Mouse (Mus musculus): Measurements from ENCODE around the gene Prex1.

The Prex1 gene

DNA sequence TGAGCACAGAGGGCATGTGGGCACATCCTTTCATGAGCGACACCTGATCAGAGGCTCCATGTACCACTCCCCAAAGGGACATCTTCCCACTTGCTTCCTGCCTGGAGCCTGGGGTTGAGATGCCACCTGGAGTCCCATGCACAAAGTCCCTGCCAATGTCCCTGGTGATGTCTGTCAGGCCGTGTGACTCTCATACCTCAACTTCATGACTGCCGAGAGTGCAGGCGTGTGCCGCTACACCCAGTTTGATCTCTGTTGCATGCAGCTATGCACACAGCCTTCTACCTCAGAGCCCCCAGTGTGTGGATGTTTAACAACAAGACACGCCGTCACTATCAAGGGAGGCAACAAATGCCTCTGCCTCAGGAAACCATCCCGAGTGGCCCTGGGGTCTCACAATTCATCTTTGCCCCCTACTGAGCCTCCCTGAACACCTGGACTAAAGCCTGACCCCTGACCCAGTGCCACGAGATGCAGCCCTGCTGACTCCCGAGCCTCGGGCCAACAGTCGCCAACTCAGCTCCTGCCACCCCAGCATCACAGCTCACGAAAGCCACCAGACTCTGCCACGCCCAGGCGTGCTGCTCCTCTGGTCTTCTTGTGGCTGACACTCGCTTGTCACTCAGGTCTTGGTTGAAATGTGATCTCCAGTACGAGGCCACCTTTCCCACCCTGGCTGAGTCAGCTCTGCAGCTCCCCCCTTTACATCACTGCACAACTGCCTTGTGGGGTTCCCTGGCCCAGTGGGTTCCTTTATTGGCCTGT lies 107.0 kb downstream of the Prex1 start:
- no peak for DNase-seq (ENCODE audit: low spot score in 2 of 2)

DNA sequence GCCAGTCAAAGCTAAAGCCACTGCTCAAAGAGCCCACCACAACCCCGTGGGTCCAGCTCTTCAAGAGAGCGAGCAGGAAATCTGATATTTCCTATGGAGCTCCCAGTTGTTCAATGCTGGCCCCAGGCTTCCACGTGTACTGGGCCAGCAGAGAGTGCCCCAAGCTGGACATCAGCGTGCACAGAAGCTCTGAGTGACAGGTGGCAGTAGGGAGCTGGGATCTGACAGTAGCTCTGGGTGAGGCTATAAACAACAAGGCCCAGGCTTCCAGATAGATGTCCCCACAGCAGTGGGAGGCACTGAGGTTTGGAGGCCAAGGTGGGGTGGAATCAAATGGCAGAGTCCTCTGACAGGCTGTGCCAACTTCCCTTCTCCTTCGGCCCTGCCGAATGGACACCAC lies 107.6 kb downstream of the Prex1 start:
- DNase-seq (ENCODE audit: low spot score in 2 of 2), result no peak

DNA sequence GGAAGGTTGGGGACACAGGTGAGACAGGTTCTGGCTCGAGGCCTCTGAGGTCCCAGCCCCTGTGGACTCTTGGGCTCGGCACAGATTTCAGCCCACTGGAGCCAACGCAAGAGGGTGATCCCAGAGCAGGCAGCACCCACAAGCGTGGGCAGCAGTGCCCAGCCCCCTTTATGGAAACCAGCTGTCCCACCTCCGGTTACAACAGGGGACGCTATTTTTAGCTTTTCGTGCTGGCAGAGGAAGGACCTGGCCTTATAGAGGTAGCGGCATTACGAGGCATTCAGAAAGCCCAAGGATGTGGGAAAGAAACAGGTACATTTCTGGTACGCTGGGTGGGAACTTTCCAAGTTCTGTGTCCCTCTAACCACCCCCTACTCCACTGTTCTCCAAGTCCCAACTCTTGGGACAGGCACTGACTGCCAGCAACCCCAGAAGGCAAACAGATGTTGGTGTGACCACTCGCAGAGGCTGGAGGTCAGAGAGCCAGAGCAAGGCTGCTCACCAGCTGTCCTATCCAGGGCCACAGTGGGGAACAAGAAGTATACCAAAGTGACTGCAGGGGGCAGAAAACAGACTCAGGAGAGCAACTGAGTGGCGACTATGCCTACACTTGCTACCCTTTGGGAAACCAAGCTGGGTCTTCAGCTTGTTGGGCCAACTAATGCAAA lies 108.3 kb downstream of the Prex1 start:
- DNase-seq (ENCODE audit: low spot score in 2 of 2), result peak in 1 of 2 experiments; percentile 47

DNA sequence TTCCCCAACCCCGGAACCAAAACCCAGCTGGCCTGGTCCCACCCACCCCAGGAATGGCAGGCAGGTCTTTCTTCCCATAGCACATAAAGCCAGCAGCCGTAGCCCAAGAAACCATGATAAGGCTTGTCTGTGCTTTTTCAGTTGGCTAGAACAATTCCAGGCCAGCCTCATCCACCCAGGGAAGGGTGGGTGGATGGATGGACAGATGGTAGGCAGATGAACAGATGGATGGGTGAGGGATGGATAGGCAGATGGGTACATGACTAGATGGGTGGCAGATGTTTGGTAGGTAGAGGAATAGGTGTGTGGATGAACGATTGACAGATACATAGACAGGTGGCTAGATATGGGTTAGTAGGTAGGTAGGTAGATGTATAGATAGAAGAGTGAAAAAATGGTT lies 110.7 kb downstream of the Prex1 start:
- DNase-seq (ENCODE audit: low spot score in 2 of 2), result no peak

DNA sequence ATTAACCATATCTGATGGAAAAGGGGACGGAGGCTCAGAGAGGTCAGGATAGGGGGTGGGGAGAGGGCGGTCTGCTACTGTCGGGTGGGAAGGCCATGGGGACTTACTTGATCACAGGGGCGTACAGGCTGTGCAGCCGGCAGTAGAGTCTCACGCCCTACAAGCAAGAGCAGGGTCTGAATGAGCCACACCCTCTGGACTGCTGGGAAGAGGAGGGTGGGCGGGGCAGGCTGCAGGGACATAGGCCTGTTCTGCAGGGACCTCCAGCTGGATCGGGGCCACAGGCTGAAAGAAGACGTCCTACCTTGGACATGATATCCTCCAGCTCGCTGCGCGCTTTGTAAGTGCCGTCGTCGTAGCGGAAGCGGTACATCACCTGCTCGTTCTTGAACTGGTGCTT lies 112.2 kb downstream of the Prex1 start:
- DNase-seq (ENCODE audit: low spot score in 2 of 2), result no peak

DNA sequence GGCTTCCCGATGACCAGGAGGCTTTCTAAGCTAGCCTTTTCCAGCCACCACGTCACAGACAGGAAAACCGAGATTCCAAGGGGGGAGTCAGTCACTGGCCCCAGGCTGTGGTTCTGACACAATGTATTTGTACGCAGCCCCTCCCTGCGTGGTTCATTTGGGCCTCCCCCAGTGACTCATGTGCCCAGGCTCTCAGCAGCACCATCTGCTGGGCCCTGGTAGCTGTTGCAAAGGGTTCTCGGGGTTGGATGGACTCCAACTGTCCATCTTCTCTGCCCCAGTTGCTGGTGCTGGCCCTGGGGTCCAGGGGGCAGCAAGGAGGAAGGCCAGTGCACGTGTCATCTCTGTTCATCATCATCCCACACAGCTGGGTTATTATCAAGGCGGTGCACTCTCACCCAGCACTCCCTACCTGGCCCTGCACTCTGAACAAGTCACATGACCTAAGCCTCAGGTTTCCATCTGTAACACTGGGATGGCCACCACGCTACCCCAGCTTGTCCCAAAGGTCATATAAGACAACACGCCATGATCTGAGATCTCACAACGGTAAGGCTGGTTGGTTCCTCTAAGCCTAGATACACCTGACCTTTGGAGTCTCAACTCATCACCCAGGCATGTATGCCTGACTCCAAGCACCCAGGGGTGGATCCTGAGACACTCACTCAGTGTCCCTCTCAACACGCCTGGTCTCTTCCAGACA lies 115.0 kb downstream of the Prex1 start:
- DNase-seq (ENCODE audit: low spot score in 2 of 2), result no peak

DNA sequence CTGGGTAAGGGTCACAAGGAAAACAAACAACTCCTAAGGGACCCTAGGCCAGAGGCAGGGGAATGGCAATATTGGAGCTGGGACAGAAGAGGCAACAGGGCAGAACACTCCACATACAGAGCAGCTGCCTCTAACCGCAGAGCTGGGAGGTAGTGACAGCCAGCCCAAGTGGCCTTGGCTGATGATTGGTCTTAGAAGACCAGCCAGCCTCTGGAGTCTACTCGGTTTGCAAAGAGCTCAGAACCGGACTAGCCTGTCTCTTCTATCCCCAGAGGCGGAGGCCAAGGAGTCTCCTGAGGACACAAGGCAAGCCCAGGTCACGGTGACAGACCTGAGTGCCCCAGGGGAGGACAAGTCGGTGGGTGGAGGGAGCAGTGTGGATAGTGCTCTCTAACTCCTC lies 115.9 kb downstream of the Prex1 start:
- DNase-seq (ENCODE audit: low spot score in 2 of 2), result no peak

DNA sequence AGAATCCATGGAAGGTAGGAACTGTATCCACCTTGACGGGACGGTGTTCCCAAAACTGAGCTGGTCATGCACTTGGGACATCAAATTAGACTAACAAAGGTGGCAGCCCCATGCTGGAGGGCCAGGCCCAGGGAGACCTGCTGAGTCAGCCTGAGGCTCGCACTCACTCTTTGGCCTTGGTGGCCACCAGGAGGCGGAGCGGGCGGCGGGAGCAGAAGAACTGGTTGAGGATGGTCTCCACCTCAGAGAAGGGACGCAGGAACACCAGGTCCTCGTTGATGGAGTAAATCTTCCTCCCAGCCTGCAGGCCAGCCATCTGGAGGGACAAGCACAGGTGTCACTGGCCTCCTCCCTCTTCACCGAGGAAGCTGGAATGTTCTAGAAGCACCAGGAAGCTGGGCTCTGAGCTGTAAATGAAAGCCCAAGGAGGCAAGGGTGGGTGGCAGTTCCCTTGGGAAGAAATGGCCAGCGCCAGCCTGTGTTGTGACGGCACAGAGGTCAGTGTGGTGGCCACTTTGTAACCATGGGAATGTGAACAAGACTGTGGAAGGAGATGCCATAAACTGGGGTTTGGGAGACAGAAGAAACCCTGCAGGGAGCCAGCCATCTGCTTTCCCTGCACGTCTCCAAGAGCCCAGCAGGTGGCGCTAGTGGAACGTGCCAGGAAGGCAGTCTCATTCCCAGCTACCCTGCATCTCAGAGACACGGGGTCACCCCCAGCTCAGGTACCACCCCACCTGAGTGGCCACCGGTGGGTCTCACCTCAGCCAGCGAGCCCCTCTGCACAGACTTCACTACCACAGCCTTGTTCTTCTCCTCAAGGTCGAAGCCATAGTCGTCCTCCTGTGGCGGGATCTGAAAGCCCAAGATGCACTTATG lies 121.4 kb downstream of the Prex1 start:
- peak; percentile 66 to 83 for DNase-seq (ENCODE audit: low spot score in 2 of 2)

DNA sequence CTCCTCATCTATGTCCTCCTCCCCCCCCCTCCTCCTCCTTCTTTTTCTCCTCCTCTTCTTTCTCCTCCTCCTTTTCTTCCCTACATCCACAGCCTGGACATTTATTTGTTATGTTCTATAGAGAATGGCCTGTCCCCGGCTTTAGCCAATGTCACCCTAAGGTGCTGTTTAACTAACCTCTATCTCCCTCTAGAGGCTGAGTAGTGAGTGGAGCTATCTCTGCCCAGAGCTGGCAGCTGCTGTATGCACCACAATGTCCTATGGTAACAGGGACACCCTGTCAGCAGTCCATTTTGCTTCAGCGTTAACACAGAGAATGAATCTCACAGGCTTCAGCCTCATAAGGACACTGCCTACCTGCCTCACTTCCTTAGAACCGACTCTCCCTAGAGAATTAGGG lies 129.1 kb downstream of the Prex1 start:
- no peak for DNase-seq (ENCODE audit: low spot score in 2 of 2)

DNA sequence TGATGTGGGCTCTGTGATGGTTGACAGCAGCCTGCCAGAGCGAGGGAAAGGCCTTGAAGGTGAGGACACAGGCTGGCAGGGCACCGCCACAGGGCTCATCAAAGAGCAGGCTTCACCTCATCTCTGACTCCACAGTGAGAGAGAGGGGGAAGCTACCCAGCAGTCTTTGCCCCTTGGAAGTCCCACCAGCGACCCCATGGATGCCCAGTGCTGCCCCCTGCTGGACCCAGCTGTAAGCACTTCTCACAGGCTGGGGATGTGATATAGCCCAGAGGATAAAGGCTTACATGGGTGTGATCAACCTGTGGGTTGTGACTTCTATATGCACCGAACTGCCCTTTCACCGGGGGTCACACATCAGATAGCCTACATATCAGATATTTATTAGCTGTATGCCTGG lies 130.3 kb downstream of the Prex1 start:
- DNase-seq (ENCODE audit: low spot score in 2 of 2), result peak in 1 of 2 experiments; percentile 23

DNA sequence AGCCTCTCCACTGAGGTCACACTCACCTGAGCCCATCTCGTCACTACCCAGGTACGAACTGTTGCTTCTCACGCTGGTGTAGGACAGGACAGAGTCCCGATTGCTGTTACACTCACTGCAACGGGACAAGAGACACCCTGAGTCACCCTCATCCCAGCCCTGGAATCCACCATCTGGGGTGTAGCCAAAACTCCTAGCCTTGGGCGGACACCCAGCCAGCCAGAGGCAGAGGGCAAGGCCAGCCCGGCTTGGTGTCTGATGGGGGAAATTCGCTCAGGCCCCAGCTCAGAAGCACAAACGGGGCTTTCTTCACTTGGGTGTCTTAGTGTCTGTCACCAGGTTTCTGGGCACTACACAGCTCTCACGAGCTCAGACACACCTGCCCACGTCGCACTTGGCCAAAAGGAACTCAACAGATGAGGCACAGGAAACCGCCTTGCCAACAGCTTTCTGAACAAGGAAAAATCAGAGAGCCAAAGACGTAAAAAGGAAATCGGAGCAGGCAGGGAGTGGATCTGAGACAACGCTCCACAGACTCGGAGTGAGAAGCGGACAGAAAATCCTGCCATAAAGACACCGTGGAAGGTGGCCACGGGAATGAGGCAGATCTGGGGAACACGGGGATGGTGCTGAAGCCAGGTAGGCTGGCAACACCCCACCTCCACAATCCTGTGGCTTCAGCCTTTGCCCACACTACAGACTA lies 131.6 kb downstream of the Prex1 start:
- no peak for DNase-seq (ENCODE audit: low spot score in 2 of 2)

DNA sequence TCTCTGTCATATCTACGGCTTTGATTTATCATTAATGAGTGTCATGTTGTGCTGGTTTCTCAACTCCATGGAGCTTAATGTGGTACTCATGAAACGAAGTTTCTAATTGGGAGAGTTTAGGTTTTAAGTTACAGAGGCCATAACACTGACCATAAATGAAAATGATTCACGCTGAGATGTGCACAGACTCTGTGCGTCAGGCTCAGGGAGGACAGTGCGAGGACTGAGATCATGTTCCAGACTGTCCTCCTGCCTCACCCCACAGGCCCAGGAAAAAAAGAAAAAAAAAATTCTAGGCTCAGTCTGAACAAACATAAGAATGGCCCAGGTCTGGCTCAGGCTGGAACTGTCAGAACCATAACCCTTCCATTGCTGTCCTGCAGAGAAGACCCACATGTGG lies 133.8 kb downstream of the Prex1 start:
- DNase-seq (ENCODE audit: low spot score in 2 of 2), result no peak

DNA sequence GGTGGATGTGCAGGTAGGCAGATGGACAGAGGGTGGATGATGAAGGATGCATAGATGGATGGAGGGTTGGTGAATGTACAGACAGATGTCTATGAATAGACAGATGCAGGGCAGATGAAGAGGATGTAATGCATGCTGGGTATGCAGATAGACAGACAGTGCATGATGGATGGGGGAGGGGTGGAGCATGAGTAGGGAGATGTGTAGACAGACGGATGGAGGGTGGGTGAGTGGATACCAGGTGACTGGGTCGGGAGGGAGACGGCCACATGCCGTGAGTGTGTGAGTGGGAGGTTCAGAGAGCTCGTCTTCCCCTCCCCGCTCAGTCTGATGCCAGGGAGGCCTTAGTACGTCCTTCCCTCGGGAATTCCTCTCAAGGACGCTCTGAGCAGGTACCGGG lies 134.3 kb downstream of the Prex1 start:
- DNase-seq (ENCODE audit: low spot score in 2 of 2), result no peak

DNA sequence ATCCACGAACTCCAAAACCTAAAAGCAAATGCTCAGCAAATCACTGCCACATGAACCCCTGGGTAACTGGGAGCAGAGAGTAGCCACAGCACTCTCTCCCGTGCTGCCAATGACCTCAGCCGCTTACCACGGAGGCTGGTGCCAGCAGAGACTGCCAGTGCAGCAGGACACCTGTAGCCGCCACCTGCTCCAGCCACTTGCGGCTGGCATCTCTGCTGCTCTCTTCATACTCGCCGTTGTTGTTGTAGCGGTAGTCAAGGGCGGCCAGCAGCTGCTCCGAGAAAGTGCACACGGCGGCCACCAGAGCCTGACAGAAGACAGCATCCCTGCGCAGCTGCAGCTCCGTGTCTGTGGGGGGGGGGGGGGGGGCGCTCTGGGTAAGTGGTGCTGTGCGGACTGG lies 138.2 kb downstream of the Prex1 start:
- DNase-seq (ENCODE audit: low spot score in 2 of 2), result no peak

DNA sequence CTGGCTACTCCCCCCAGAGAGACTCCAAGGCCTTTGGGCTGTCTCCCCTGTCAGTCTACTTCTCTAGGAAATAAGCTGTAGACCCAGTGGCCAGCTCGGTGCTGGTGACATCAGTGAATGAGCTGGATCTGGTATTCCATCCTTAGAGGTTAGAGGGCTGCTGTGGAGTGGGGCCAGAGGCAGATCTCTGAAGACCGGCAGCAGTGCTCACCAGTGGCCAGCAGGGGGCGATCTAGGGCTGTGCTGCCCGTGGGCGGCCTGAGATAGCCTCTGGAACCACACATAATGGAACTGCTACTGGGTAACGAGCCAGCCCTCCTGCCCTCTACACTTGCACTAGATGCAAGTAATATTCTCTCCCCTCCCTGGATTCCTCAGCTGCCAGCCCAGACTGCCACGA lies 138.7 kb downstream of the Prex1 start:
- DNase-seq (ENCODE audit: low spot score in 2 of 2), result peak in 1 of 2 experiments; percentile 71

DNA sequence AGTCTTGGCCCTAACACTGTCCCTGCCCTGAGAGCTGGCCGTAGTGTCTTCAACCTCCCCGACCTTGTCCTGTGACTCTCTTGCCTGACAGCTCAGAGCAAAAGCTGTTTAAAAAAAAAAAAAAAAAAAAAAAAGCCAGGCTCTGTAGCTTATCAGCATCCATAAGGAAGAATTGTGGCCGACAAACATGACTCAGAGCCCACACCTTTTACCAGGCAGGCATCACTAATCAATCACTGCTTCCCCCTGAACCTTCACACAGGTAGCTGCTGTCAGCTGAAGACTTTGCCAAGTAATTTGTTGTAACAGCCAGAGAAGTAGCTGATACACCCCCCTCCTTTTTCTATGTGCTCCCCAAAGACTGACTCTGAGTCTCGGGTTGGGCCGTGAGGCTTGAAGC lies 140.0 kb downstream of the Prex1 start:
- DNase-seq (ENCODE audit: low spot score in 2 of 2), result no peak

DNA sequence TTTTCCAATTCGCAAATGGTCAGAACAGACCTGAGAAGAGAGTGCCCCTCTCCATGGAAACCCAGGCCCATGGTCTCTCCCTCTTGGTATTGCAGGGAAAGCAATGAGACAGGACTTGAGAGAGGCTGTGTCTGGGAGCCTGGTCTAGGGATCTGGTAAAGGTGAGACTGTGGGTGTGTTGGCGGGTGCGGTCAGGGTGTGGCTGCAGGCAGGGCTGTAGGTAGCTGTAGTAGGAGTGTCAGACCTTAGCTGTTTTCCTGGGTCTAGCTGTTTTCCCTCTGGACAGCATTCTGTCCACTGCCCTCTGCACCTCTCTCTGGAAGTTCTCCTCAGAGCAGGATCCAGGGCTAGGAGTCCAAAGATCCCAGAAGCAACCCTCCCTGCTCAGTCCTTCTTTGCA lies 141.3 kb downstream of the Prex1 start:
- DNase-seq (ENCODE audit: low spot score in 2 of 2), result no peak

DNA sequence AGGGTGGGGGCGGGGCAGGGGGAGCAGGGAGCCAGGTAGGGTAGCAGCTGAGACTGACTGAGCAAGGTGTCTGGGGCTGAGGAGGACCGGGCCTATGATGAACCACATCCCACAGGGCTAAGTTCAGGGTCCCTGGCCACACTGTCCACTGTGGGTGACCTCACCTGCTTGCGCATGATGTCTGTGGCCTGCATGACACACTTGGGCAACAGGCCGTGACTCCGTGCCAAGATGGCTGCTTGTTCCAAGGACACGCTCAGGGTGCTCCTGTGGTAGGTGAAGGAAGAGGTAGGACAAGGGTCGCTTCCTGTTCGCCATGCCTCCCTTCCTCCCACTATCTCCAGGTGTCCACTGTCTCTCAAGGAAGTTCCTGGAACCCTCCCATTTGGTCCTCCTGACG lies 144.4 kb downstream of the Prex1 start:
- DNase-seq (ENCODE audit: low spot score in 2 of 2), result no peak

DNA sequence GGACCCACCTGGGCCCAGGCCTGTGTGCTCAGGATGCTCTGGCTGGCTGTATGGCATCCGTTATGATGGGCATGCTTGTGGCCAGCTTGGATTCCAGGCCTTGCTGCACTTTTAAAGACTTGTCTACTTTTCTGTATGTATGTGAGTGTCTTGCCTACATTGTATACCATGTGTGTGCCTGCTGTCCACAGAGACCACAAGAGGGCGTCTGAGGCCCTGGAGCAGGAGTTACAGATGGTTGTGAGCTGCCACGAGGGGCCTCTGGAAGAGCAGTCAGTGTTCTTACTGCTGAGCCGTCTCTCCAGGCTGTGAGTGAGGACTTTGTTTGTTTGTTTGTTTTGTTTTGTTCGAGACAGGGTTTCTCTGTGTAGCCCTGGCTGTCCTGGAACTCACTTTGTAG lies 148.1 kb downstream of the Prex1 start:
- DNase-seq (ENCODE audit: low spot score in 2 of 2), result peak in 1 of 2 experiments; percentile 47

DNA sequence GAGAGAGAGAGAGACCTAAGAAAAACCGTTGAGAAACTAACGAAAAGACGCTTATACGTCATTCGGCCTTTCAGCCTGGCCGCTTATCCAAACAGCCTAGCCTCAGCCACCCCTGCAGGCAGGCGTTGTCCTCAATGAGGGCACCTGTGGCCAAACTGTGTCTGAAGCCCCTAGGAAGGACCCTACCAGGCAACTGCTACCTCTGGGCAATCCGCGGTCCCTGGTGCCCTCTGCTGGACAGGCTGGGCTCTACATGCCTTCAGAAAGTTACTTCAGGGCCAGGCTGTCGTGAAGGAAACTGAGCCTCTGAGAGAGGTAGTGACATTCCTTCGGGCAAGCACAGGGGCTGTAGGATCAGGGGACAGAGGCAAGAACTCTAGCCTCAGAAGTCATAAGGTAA lies 149.2 kb downstream of the Prex1 start:
- peak; percentile 44 to 73 for DNase-seq (ENCODE audit: low spot score in 2 of 2)

DNA sequence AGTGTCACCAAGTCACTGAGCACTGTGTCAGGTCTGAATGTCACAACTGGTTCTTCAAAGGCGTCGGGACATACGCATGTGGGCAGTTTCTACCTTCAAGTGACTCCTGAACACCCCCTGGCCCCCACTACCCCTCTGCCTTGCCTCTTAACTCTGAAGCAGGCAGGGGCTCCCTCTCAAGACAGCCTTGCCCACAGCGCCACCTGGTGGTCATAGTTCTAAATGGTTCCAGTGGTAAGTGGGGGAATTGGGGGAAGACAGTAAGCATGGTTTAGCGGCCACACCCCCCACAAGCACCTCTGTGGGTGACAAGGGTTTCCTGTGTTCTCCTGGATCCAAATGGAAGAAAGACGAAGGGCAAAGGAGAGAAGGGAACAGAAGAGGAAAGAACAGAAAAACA lies 149.7 kb downstream of the Prex1 start:
- DNase-seq (ENCODE audit: low spot score in 2 of 2), result peak; percentile 79 to 95

Data from thymus, postnatal 10 days (tissue).